Mouse (Mus musculus) thymus, adult 2 months (tissue): Measurements from ENCODE around the gene Rmnd1.

Source experiments
- CTCF ChIP-seq: fragments of 200-500 bp; IDR thresholded peaks from 2 replicates; pipeline ENCODE4 v1.5.1; 2012; ENCODE audit warnings: mild to moderate bottlenecking, control low read depth, low read length, moderate library complexity, borderline replicate concordance; ENCODE audit not compliant: control insufficient read depth, poor library complexity, insufficient read depth; ENCODE audit errors: extremely low read depth
- POLR2A ChIP-seq: fragments of 200-500 bp; IDR thresholded peaks from 2 replicates; pipeline ENCODE4 v1.6.1; 2012; ENCODE audit warnings: mild to moderate bottlenecking, low read length, control low read depth, moderate library complexity; ENCODE audit not compliant: control insufficient read depth, poor library complexity, insufficient read depth; ENCODE audit errors: extremely low read depth

DNA sequence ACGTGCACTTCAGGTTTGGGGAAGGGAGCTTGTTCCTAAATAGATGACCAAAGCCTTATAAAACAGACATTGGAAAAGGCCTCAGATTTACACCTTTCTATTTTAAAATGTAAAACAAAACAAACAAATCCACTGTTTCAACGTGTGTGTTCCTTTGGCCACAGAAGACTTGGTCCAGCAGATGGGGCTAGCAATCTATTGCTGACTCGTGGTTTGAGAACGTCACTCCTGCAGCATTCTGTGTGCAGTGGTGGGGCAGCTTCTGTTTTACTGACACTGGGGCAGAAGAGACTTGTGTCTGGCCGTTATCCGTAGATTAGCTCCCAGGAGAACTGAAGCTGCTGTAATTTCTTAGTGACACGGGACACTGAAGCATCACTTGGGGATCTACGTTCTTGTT lies 6.9 kb downstream of the Rmnd1 start:
- TF ChIP-seq CTCF: no peak
- no peak for TF ChIP-seq POLR2A
